Mouse (Mus musculus) CH12.LX (cell line): ENCODE measurements at regions not wholly inside any gene's neighbourhood (a gene's known extent, or its start where the extent isn't known, plus 50 kb on each side); places are given as distances from the start of the nearest gene placed in this dataset.

Experiments
- CTCF ChIP-seq, 2 experiments: IDR thresholded peaks in 1 of 2; conservative IDR thresholded peaks in 1 of 2; 2 replicates each; pipeline ENCODE4 v1.5.1; 2011 to 2012; ENCODE audit warnings: low read depth in 2 of 2, low read length in 2 of 2, improper control_type of control experiment in 1 of 2, inconsistent platforms in 1 of 2, mild to moderate bottlenecking in 1 of 2, moderate library complexity in 1 of 2
- EP300 ChIP-seq: IDR thresholded peaks from 2 replicates; pipeline ENCODE4 v1.6.1; 2011; ENCODE audit warnings: low read length, improper control_type of control experiment
- GABPA ChIP-seq: IDR thresholded peaks from 2 replicates; pipeline ENCODE4 v1.6.1; 2012; ENCODE audit warnings: low read depth, low read length, improper control_type of control experiment, inconsistent platforms; ENCODE audit not compliant: insufficient replicate concordance
- NRF1 ChIP-seq: IDR thresholded peaks from 2 replicates; pipeline ENCODE4 v1.6.1; 2014; ENCODE audit warnings: low read depth, mild to moderate bottlenecking, inconsistent platforms, low read length, improper control_type of control experiment, moderate library complexity
- POLR2A ChIP-seq: IDR thresholded peaks from 2 replicates; pipeline ENCODE4 v1.6.1; 2011; ENCODE audit warnings: low read depth, mild to moderate bottlenecking, improper control_type of control experiment, low read length
- USF1 ChIP-seq: IDR thresholded peaks from 2 replicates; pipeline ENCODE4 v1.6.1; 2014; ENCODE audit warnings: low read depth, mild to moderate bottlenecking, inconsistent platforms, low read length, improper control_type of control experiment
- USF2 ChIP-seq: conservative IDR thresholded peaks from 2 replicates; pipeline ENCODE4 v1.6.1; 2011; ENCODE audit warnings: low read depth, low read length, improper control_type of control experiment
- ZKSCAN1 ChIP-seq: IDR thresholded peaks from 2 replicates; pipeline ENCODE4 v1.6.1; 2012; ENCODE audit warnings: low read depth, inconsistent platforms, low read length, improper control_type of control experiment, borderline replicate concordance

GRCm38 (mm10) chr1:65800244-65800643 is 126.1 kb upstream of the Crygf start:
- TF ChIP-seq GABPA = no peak
- no peak for TF ChIP-seq POLR2A
- TF ChIP-seq CTCF (conservative IDR thresholded peaks at IDR 0.05 in 1 of 2, IDR thresholded peaks at IDR 0.05 in 1 of 2; ENCODE audit: low read depth in 2 of 2, low read length in 2 of 2) = no peak
- TF ChIP-seq USF1 = no peak
- no peak for TF ChIP-seq NRF1
- no peak for TF ChIP-seq ZKSCAN1
- TF ChIP-seq USF2 = no peak
- TF ChIP-seq EP300 = no peak
